Mouse (Mus musculus) kidney, postnatal 14 days (tissue): ENCODE measurements at regions not wholly inside any gene's neighbourhood (a gene's known extent, or its start where the extent isn't known, plus 50 kb on each side); places are given as distances from the start of the nearest gene placed in this dataset.
A peak's percentile ranks its signal among the peaks of the same experiment; 100 is the strongest.

Experiments used
- DNase-seq: peaks from one replicate; pipeline ENCODE4 v3.0.0; 2022; ENCODE audit warnings: mixed read lengths

GRCm38 (mm10) chr4:56686141-56686540, 53.7 kb upstream of the Gm26657 start:
- DNase-seq, result no peak

- no peak for DNase-seq
Measured at GRCm38 (mm10) chr4:56685696-56686095, 54.2 kb upstream of the Gm26657 start.

- peak; percentile 90 for DNase-seq
Measured at GRCm38 (mm10) chr4:56685123-56685522, 54.7 kb upstream of the Gm26657 start.

GRCm38 (mm10) chr4:56684031-56684430, 55.8 kb upstream of the Gm26657 start:
- no peak for DNase-seq

- no peak for DNase-seq
Measured at GRCm38 (mm10) chr4:56681121-56681520, 58.7 kb upstream of the Gm26657 start.

- no peak for DNase-seq
Measured at GRCm38 (mm10) chr4:56673868-56674267, 66.0 kb upstream of the Gm26657 start.

- no peak for DNase-seq
Measured at GRCm38 (mm10) chr4:56664921-56665320, 74.9 kb upstream of the Gm26657 start.

GRCm38 (mm10) chr4:56661816-56662215, 78.1 kb upstream of the Gm26657 start:
- DNase-seq, result no peak

GRCm38 (mm10) chr4:56657046-56657445, 82.8 kb upstream of the Gm26657 start:
- no peak for DNase-seq

GRCm38 (mm10) chr4:56654327-56654726, 85.5 kb upstream of the Gm26657 start:
- no peak for DNase-seq

- no peak for DNase-seq
Measured at GRCm38 (mm10) chr4:56652819-56653218, 87.1 kb upstream of the Gm26657 start.

GRCm38 (mm10) chr4:56649731-56650130, 90.1 kb upstream of the Gm26657 start:
- no peak for DNase-seq

GRCm38 (mm10) chr4:56643999-56644962, 95.6 kb upstream of the Gm26657 start:
- peak; percentile 27 for DNase-seq

- DNase-seq, result no peak
Measured at GRCm38 (mm10) chr4:56643491-56643890, 96.4 kb upstream of the Gm26657 start.

GRCm38 (mm10) chr4:56639709-56640108, 100.2 kb upstream of the Gm26657 start:
- DNase-seq, result no peak

- DNase-seq, result peak; percentile 14
Measured at GRCm38 (mm10) chr4:56638704-56639478, 101.0 kb upstream of the Gm26657 start.

GRCm38 (mm10) chr4:56636265-56636664, 103.6 kb upstream of the Gm26657 start:
- DNase-seq, result no peak

- DNase-seq, result no peak
Measured at GRCm38 (mm10) chr4:56633528-56633927, 106.3 kb upstream of the Gm26657 start.

- DNase-seq, result no peak
Measured at GRCm38 (mm10) chr4:56630251-56630650, 109.6 kb upstream of the Gm26657 start.

- DNase-seq, result no peak
Measured at GRCm38 (mm10) chr4:56627206-56627605, 112.7 kb upstream of the Gm26657 start.

- no peak for DNase-seq
Measured at GRCm38 (mm10) chr4:56621782-56622181, 118.1 kb upstream of the Gm26657 start.

- DNase-seq, result no peak
Measured at GRCm38 (mm10) chr4:56621356-56621755, 118.5 kb upstream of the Gm26657 start.

- DNase-seq, result no peak
Measured at GRCm38 (mm10) chr4:56620628-56621027, 119.2 kb upstream of the Gm26657 start.

GRCm38 (mm10) chr4:56619803-56620202, 120.1 kb upstream of the Gm26657 start:
- no peak for DNase-seq
